Mouse (Mus musculus): ENCODE measurements at regions not wholly inside any gene's neighbourhood (a gene's known extent, or its start where the extent isn't known, plus 50 kb on each side); places are given as distances from the start of the nearest gene placed in this dataset.
A peak's percentile ranks its signal among the peaks of the same experiment; 100 is the strongest.

DNA sequence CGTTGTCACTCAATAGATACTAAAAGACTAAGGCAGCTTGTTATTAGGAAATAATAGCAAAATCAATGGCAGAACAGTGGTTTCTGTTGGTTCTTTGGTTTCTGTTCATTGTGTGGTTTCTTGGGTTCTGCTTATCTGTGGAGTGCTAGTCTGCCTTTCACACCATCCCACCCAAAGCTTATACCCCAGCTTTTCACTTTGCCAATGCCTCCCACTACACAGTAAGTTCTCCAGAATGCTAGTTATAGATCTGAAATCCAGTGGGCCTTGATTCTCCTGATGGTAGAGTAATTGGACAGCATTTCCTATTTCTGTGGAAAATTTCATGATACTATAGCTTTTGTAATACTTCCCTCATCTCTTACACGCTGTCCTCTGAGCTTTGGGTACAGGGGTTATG lies 700.8 kb upstream of the 1700009N14Rik start:
- H3K9ac ChIP-seq (replicated peaks; ENCODE audit: low read length) = no peak overlapping the region
- ATAC-seq (no peak), DNase-seq (ENCODE audit: low spot score) (no peak)
- TF ChIP-seq CTCF (IDR thresholded peaks at IDR 0.05; ENCODE audit: low read depth) = no peak
- H3K27me3 ChIP-seq (ENCODE audit: insufficient read depth, low read length) = no peaks in the 10 kb centered on the region
- no peaks in the 10 kb centered on the region for H3K4me1 ChIP-seq (ENCODE audit: insufficient read depth, low read length)
- no peak overlapping the region for H3K27ac ChIP-seq
- H3K36me3 ChIP-seq (ENCODE audit: insufficient read depth, low read length) = no peaks in the 10 kb centered on the region
- no peak overlapping the region for H3K4me2 ChIP-seq (ENCODE audit: low read depth, low read length)
- WGBS = 76% methylated on average over 2 of the region's 2 CpGs
- no peaks in the 10 kb centered on the region for H3K9me3 ChIP-seq (ENCODE audit: low read length)
- no peak overlapping the region for H3K4me3 ChIP-seq (ENCODE audit: low read length)

DNA sequence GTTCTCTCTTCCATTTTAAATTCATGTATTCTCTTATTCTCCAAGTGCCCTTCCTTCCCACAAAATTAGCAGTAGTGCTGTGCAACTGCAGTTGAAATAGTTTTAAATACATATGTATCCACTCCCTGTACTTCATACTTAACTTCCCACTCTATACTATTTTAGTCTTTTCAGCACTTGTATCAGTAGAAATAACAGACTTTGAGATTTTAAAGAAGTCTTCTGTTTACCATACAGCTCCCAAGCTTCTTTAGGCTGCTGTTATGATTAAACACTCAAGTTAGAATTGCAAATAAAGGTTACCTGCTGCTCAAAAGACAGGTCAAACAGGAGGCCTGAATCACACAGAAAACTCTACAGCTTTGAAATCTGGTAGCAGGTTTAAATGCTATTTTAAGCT lies 665.1 kb upstream of the 1700009N14Rik start:
- H3K27me3 ChIP-seq (ENCODE audit: insufficient read depth, low read length) = no peaks in the 10 kb centered on the region

DNA sequence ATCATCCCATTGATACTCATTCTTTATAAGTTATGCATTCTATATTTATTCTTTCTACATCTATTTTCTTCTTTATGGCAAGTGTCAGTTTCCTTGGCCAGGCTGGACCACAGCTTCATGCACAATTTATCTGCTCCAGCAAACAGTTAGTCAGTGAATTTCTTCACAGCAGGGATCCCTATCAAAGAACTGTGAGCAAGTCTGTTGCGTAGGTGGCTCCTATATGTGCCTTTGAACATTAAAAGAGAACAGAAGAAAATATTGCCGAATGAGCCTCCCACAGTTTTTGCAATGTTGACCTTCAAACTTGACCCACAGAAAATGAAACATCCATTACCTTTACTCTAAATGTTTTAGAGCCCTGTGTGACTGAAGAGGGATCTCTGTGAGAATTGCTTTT lies 625.0 kb upstream of the 1700009N14Rik start:
- ATAC-seq = no peak
- no peak for TF ChIP-seq CTCF (IDR thresholded peaks at IDR 0.05; ENCODE audit: low read depth)
- no peak overlapping the region for H3K9ac ChIP-seq (replicated peaks; ENCODE audit: low read length)
- no peak overlapping the region for H3K4me2 ChIP-seq (ENCODE audit: low read depth, low read length)
- WGBS = 69% methylated on average over 2 of the region's 2 CpGs
- H3K27me3 ChIP-seq (ENCODE audit: insufficient read depth, low read length) = no peaks in the 10 kb centered on the region
- peak; percentile 6 for DNase-seq (ENCODE audit: low spot score)
- H3K27ac ChIP-seq = no peak overlapping the region
- H3K9me3 ChIP-seq (ENCODE audit: low read length) = no peaks in the 10 kb centered on the region
- no peaks in the 10 kb centered on the region for H3K36me3 ChIP-seq (ENCODE audit: insufficient read depth, low read length)
- no peak overlapping the region for H3K4me3 ChIP-seq (ENCODE audit: low read length)
- H3K4me1 ChIP-seq (ENCODE audit: insufficient read depth, low read length) = no peaks in the 10 kb centered on the region

More for the DNA sequence above, 665.1 kb upstream of the 1700009N14Rik start:
- Histone ChIP-seq H3K4me2 (ENCODE audit: low read depth, low read length) (no peak overlapping the region), H3K4me1 (ENCODE audit: insufficient read depth, low read length) (no peaks in the 10 kb centered on the region), H3K9me3 (ENCODE audit: low read length) (no peaks in the 10 kb centered on the region), H3K36me3 (ENCODE audit: insufficient read depth, low read length) (no peaks in the 10 kb centered on the region), H3K9ac (replicated peaks; ENCODE audit: low read length) (no peak overlapping the region), H3K27ac (no peak overlapping the region), H3K4me3 (ENCODE audit: low read length) (no peak overlapping the region)
- no peak for ATAC-seq
- no peak for TF ChIP-seq CTCF (IDR thresholded peaks at IDR 0.05; ENCODE audit: low read depth)
- no peak for DNase-seq (ENCODE audit: low spot score)

DNA sequence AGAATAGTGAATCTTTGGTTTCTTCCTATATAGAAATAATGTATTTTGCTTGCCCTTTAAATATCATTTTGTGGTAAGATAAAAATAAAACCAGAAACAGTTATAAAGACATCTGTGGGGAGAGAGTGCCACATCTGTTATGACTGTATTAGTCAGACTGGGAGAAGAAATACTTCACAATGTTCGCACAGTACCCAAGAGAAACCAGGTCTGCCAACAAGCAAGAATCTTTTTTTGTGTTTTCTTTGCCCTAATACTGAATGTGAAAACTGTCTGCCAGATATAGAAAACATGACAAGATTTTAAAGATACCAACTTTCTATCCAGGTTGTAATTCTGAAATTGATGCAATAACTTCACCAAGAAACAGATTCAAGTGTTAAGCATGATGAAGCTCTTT lies 601.8 kb upstream of the 1700009N14Rik start:
- no peak overlapping the region for H3K9ac ChIP-seq (replicated peaks; ENCODE audit: low read length)
- H3K4me1 ChIP-seq (ENCODE audit: insufficient read depth, low read length) = no peaks in the 10 kb centered on the region
- no peaks in the 10 kb centered on the region for H3K27me3 ChIP-seq (ENCODE audit: insufficient read depth, low read length)
- no peak overlapping the region for H3K4me3 ChIP-seq (ENCODE audit: low read length)
- no peak for DNase-seq (ENCODE audit: low spot score)
- no peak for TF ChIP-seq CTCF (IDR thresholded peaks at IDR 0.05; ENCODE audit: low read depth)
- H3K4me2 ChIP-seq (ENCODE audit: low read depth, low read length) = no peak overlapping the region
- WGBS = 88% methylated on average over 1 of the region's 1 CpGs
- H3K27ac ChIP-seq = no peak overlapping the region
- no peaks in the 10 kb centered on the region for H3K9me3 ChIP-seq (ENCODE audit: low read length)
- no peak for ATAC-seq
- H3K36me3 ChIP-seq (ENCODE audit: insufficient read depth, low read length) = no peaks in the 10 kb centered on the region

DNA sequence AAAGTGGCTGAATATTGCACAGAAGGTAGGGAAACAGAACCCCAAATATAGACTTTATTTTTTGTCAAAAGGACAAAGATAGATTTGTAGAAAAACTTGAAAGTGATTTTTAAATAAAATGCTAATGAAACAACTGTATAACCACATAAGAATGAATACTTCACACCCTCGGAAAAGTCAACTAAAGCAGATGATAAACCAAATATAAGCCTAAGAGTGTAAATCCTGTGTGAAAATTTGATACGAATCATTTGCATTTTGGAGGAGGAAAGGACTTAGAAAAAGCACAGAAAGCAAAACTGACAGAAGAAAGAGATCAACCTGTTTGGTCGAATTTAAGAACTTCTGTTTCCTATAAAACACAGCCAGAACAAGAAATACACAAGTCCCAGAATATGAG lies 595.7 kb upstream of the 1700009N14Rik start:
- no peaks in the 10 kb centered on the region for H3K4me1 ChIP-seq (ENCODE audit: insufficient read depth, low read length)
- no peak overlapping the region for H3K4me2 ChIP-seq (ENCODE audit: low read depth, low read length)
- no peak overlapping the region for H3K4me3 ChIP-seq (ENCODE audit: low read length)
- no peaks in the 10 kb centered on the region for H3K9me3 ChIP-seq (ENCODE audit: low read length)
- DNase-seq (ENCODE audit: low spot score) (no peak), ATAC-seq (no peak)
- no peak overlapping the region for H3K9ac ChIP-seq (replicated peaks; ENCODE audit: low read length)
- H3K27ac ChIP-seq = no peak overlapping the region
- no peaks in the 10 kb centered on the region for H3K36me3 ChIP-seq (ENCODE audit: insufficient read depth, low read length)
- no peaks in the 10 kb centered on the region for H3K27me3 ChIP-seq (ENCODE audit: insufficient read depth, low read length)
- no peak for TF ChIP-seq CTCF (IDR thresholded peaks at IDR 0.05; ENCODE audit: low read depth)
- 77% methylated on average over 3 of the region's 3 CpGs for WGBS

- DNase-seq (ENCODE audit: low spot score) = no peak
- no peak overlapping the region for H3K9ac ChIP-seq (replicated peaks; ENCODE audit: low read length)
- WGBS = 86% methylated on average over 1 of the region's 1 CpGs
- ATAC-seq = no peak
- no peak overlapping the region for H3K4me3 ChIP-seq (ENCODE audit: low read length)
- H3K27ac ChIP-seq = no peak overlapping the region
- H3K9me3 ChIP-seq (ENCODE audit: low read length) = no peaks in the 10 kb centered on the region
- no peaks in the 10 kb centered on the region for H3K27me3 ChIP-seq (ENCODE audit: insufficient read depth, low read length)
- H3K4me2 ChIP-seq (ENCODE audit: low read depth, low read length) = no peak overlapping the region
- TF ChIP-seq CTCF (IDR thresholded peaks at IDR 0.05; ENCODE audit: low read depth) = no peak
- H3K4me1 ChIP-seq (ENCODE audit: insufficient read depth, low read length) = no peaks in the 10 kb centered on the region
- H3K36me3 ChIP-seq (ENCODE audit: insufficient read depth, low read length) = no peaks in the 10 kb centered on the region
Measured at GRCm38 (mm10) chr4:38900565-38900964, 549.5 kb upstream of the 1700009N14Rik start.

DNA sequence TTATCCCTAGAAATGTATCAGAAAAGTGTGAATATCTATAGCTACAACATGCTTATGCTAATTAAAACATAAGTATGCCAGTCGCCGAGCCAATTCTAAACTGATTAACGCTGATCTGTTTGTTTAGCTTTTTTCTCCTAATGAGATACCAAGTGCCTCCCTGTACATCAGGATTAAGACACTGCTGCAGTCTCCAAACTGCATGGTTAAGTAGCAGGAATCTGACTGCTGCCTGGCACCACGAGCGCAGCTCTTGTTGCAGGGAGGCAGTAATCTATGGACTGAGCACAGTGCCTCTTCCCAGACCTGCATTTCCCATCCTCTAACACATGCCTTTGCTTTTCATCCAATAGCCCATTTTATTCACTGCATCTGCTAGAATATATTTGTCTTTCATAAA lies 523.3 kb upstream of the 1700009N14Rik start:
- H3K4me1 ChIP-seq (ENCODE audit: insufficient read depth, low read length) = no peaks in the 10 kb centered on the region
- no peak overlapping the region for H3K4me3 ChIP-seq (ENCODE audit: low read length)
- no peak overlapping the region for H3K4me2 ChIP-seq (ENCODE audit: low read depth, low read length)
- no peaks in the 10 kb centered on the region for H3K9me3 ChIP-seq (ENCODE audit: low read length)
- H3K27me3 ChIP-seq (ENCODE audit: insufficient read depth, low read length) = no peaks in the 10 kb centered on the region
- H3K27ac ChIP-seq = no peak overlapping the region
- DNase-seq (ENCODE audit: low spot score) = peak; percentile 2
- H3K9ac ChIP-seq (replicated peaks; ENCODE audit: low read length) = no peak overlapping the region
- WGBS = 60% methylated on average over 5 of the region's 5 CpGs
- no peak for TF ChIP-seq CTCF (IDR thresholded peaks at IDR 0.05; ENCODE audit: low read depth)
- no peaks in the 10 kb centered on the region for H3K36me3 ChIP-seq (ENCODE audit: insufficient read depth, low read length)
- ATAC-seq = no peak
